Mouse (Mus musculus) mouse trophoblast stem cell (cell line): ENCODE measurements around the gene Zc3h6.
"Not testable (repeated sequence)": the region's sequence is repeated elsewhere in the genome, so short reads cannot be mapped to it uniquely, and the experiment has no call there.

ENCODE experiments used
- in situ Hi-C, 2 experiments: fragments of 300-500 bp; cut with MseI, MboI; formaldehyde crosslinking; loops; 2 replicates in 1 of 2; 3 replicates in 1 of 2; pipeline ENCODE4 v1.15.1; 2025

The Zc3h6 gene

GRCm38 (mm10) chr2:128966641-128967580 lies at the start of gene Zc3h6:
Gene Zc3h6, plus strand, starts transcription at chr2:128967402.
- in situ Hi-C loops, result no loop called here

GRCm38 (mm10) chr2:128924799-128925198 lies 42.4 kb upstream of the Zc3h6 start:
- in situ Hi-C loops, result no loop called here

GRCm38 (mm10) chr2:128928446-128928845 lies 38.8 kb upstream of the Zc3h6 start:
- in situ Hi-C loops, result no loop called here

GRCm38 (mm10) chr2:128930704-128931103 lies 36.5 kb upstream of the Zc3h6 start:
- in situ Hi-C loops, result no loop called here

- in situ Hi-C loops, result no loop called here
These were observed 30.9 kb upstream of the Zc3h6 start for GRCm38 (mm10) chr2:128936256-128936655.

- in situ Hi-C loops, result no loop called here
These were observed 23.4 kb upstream of the Zc3h6 start, which contains the start of gene Zc3h8 for GRCm38 (mm10) chr2:128943538-128944528. Gene Zc3h8, minus strand, starts transcription at chr2:128944077.

- in situ Hi-C loops, result loop anchor here (5.0 kb wide), 2 partner anchors 104 to 109 kb away; no protein-coding TSS in a partner anchor
These were observed 19.1 kb upstream of the Zc3h6 start for GRCm38 (mm10) chr2:128947962-128948588.

- in situ Hi-C loops, result no loop called here
These were observed 13.0 kb upstream of the Zc3h6 start for GRCm38 (mm10) chr2:128954186-128954585.

GRCm38 (mm10) chr2:128965505-128966105 lies 1.6 kb upstream of the Zc3h6 start:
- in situ Hi-C loops, result no loop called here

- in situ Hi-C loops, result no loop called here
These were observed 966 bp upstream of the Zc3h6 start for GRCm38 (mm10) chr2:128966236-128966635.

GRCm38 (mm10) chr2:128967661-128968441 lies 649 bp downstream of the Zc3h6 start, which contains the start of gene Gm10762:
Gene Gm10762, minus strand, starts transcription at chr2:128967725.
- in situ Hi-C loops, result no loop called here

- in situ Hi-C loops, result no loop called here
These were observed 1.4 kb downstream of the Zc3h6 start for GRCm38 (mm10) chr2:128968475-128969083.

- in situ Hi-C loops, result no loop called here
These were observed 5.1 kb downstream of the Zc3h6 start for GRCm38 (mm10) chr2:128972301-128972700.

GRCm38 (mm10) chr2:128975572-128975971 lies 8.4 kb downstream of the Zc3h6 start:
- in situ Hi-C loops, result no loop called here

GRCm38 (mm10) chr2:128984746-128985145 lies 17.5 kb downstream of the Zc3h6 start:
- in situ Hi-C loops, result no loop called here

- in situ Hi-C loops, result no loop called here
These were observed 37.7 kb downstream of the Zc3h6 start for GRCm38 (mm10) chr2:129004872-129005271.

- in situ Hi-C loops, result no loop called here
These were observed 39.1 kb downstream of the Zc3h6 start for GRCm38 (mm10) chr2:129006194-129006749.

GRCm38 (mm10) chr2:129008867-129009266 lies 41.7 kb downstream of the Zc3h6 start:
- in situ Hi-C loops, result not testable (repeated sequence)

GRCm38 (mm10) chr2:129020106-129020505 lies 52.9 kb downstream of the Zc3h6 start:
- in situ Hi-C loops, result no loop called here
